ENCODE assay signal across 23 mouse cellular contexts in genomic region chr15:25627012-25627411, GRCm38 (mm10). TPM values are rescaled to one million over a fixed set of nuclear protein-coding genes. Genes with fewer than 3 reads are reported as not detected.
DNase-seq lines count a peak whose midpoint lies in the region; ATAC-seq and TF ChIP-seq lines count a peak whose summit lies in the region.
"Had no signal": no experiment of that assay in that cellular context is flagged by ENCODE, and none has a peak within 500 bp of the region (broad histone marks: within the 10 kb centered on the region; RNA-seq: fewer than 3 reads in every experiment).

No protein-coding gene starts in this region.

- 0 out of 2 replicates have a peak overlapping the region, but pooled peaks have one; percentile 1 for H3K27ac ChIP-seq in intestine, embryonic 15.5 days
- H3K27ac ChIP-seq in intestine, postnatal 0 days (ENCODE audit: low read depth, low read length) = no peak overlapping the region
- 0 out of 2 replicates have a peak overlapping the region, but pooled peaks have one; percentile 29 for H3K27ac ChIP-seq in limb, embryonic 12.5 days
- H3K27ac ChIP-seq: embryonic facial prominence, embryonic 12.5 days; hindbrain, embryonic 13.5 days; lung, embryonic 15.5 days; midbrain, embryonic 12.5 days had no signal

- peak; percentile 20 for DNase-seq in thymus, postnatal 4 days
- DNase-seq in thymus, adult 18-20 months = no peak
- no peak for DNase-seq in cerebellum, adult 9-10 months
- DNase-seq in urinary bladder, postnatal 14 days (ENCODE audit: low spot score) = no peak
- DNase-seq: adrenal gland, adult 8-10 months; B cell, adult 2 months; cerebellum, adult 8-10 months; cerebellum, postnatal 36 days; heart, postnatal 4 days; kidney, adult 18-20 months; kidney, postnatal 14 days; retina, postnatal 1 day; right cerebral cortex, postnatal 14 days had no signal

- no peaks in the 10 kb centered on the region for H3K36me3 ChIP-seq in intestine, embryonic 15.5 days
- H3K36me3 ChIP-seq in intestine, postnatal 0 days (ENCODE audit: control insufficient read depth, insufficient read depth) = no peaks in the 10 kb centered on the region
- peaks cover 13% of the 10 kb centered on the region; the same call in 1 of the 2 replicates for H3K36me3 ChIP-seq in limb, embryonic 12.5 days
- H3K36me3 ChIP-seq: embryonic facial prominence, embryonic 12.5 days; hindbrain, embryonic 13.5 days; lung, embryonic 15.5 days; midbrain, embryonic 12.5 days had no signal

- H3K9me3 ChIP-seq in intestine, embryonic 15.5 days = no peaks in the 10 kb centered on the region
- H3K9me3 ChIP-seq in intestine, postnatal 0 days (ENCODE audit: control insufficient read depth) = no peaks in the 10 kb centered on the region
- H3K9me3 ChIP-seq in limb, embryonic 12.5 days = no peaks in the 10 kb centered on the region
- H3K9me3 ChIP-seq: embryonic facial prominence, embryonic 12.5 days; hindbrain, embryonic 13.5 days; lung, embryonic 15.5 days; midbrain, embryonic 12.5 days had no signal

- TF ChIP-seq CTCF in intestine, postnatal 0 days (IDR thresholded peaks at IDR 0.05; ENCODE audit: low read depth) = no peak

- 58% methylated on average over 7 of the region's 7 CpGs for WGBS in intestine, embryonic 15.5 days
- WGBS in intestine, postnatal 0 days = 72% methylated on average over 7 of the region's 7 CpGs
- 59% methylated on average over 7 of the region's 7 CpGs for WGBS in limb, embryonic 12.5 days

- no peak overlapping the region for H3K4me2 ChIP-seq in intestine, embryonic 15.5 days (replicated peaks)
- no peak overlapping the region for H3K4me2 ChIP-seq in intestine, postnatal 0 days (replicated peaks; ENCODE audit: low read depth)
- H3K4me2 ChIP-seq in limb, embryonic 12.5 days = peak overlapping the region; percentile 67; the same call in 1 of the 2 replicates
- H3K4me2 ChIP-seq: embryonic facial prominence, embryonic 12.5 days; hindbrain, embryonic 13.5 days; liver, embryonic 11.5 days; lung, embryonic 15.5 days; midbrain, embryonic 12.5 days had no signal

- H3K4me3 ChIP-seq in intestine, embryonic 15.5 days (replicated peaks) = no peak overlapping the region
- H3K4me3 ChIP-seq in intestine, postnatal 0 days (ENCODE audit: low read depth, low read length) = no peak overlapping the region
- H3K4me3 ChIP-seq in limb, embryonic 12.5 days (replicated peaks) = no peak overlapping the region
- H3K4me3 ChIP-seq: embryonic facial prominence, embryonic 12.5 days; erythroblast, embryonic 14.5 days; hindbrain, embryonic 13.5 days; lung, embryonic 15.5 days; midbrain, embryonic 12.5 days had no signal

- no peak for ATAC-seq in intestine, embryonic 15.5 days
- no peak for ATAC-seq in intestine, postnatal 0 days
- no peak for ATAC-seq in limb, embryonic 12.5 days (ENCODE audit: insufficient number of reproducible peaks, insufficient read depth, low FRiP score, low TSS enrichment, low read depth)
- ATAC-seq: forebrain, embryonic 16.5 days had no signal

- peaks cover 20% of the 10 kb centered on the region for H3K4me1 ChIP-seq in intestine, embryonic 15.5 days (replicated peaks)
- H3K4me1 ChIP-seq in intestine, postnatal 0 days (replicated peaks; ENCODE audit: control insufficient read depth, insufficient read depth, low read length) = peaks cover under 1% of the 10 kb centered on the region; the same call in 1 of the 2 replicates
- peaks cover 57% of the 10 kb centered on the region for H3K4me1 ChIP-seq in limb, embryonic 12.5 days (replicated peaks)

- no peaks in the 10 kb centered on the region for H3K27me3 ChIP-seq in intestine, embryonic 15.5 days (replicated peaks)
- no peaks in the 10 kb centered on the region for H3K27me3 ChIP-seq in intestine, postnatal 0 days (replicated peaks; ENCODE audit: control insufficient read depth, insufficient read depth, low read length)
- no peaks in the 10 kb centered on the region for H3K27me3 ChIP-seq in limb, embryonic 12.5 days
- H3K27me3 ChIP-seq: embryonic facial prominence, embryonic 12.5 days; lung, embryonic 15.5 days had no signal

- no peak overlapping the region for H3K9ac ChIP-seq in intestine, embryonic 15.5 days
- no peak overlapping the region for H3K9ac ChIP-seq in intestine, postnatal 0 days (ENCODE audit: low read depth, low read length)
- no peak overlapping the region for H3K9ac ChIP-seq in limb, embryonic 12.5 days (replicated peaks)
- H3K9ac ChIP-seq: embryonic facial prominence, embryonic 12.5 days; hindbrain, embryonic 13.5 days; lung, embryonic 15.5 days; midbrain, embryonic 12.5 days had no signal

RNA-seq across cellular contexts. Expression of gene Myo10, which starts 4.7 kb away (rescaled TPM):
- polyA plus RNA-seq in intestine, embryonic 15.5 days (2015; fragmentation: Nextera tagmentation; extraction: Ambion mirVana) = 23.9 and 25.3 TPM in 2 replicates
- polyA plus RNA-seq in intestine, postnatal 0 days (2015; fragmentation: Nextera tagmentation; extraction: Ambion mirVana) = 9.5 and 11.8 TPM in 2 replicates
- 42.1 and 42.5 TPM in 2 replicates for polyA plus RNA-seq in limb, embryonic 12.5 days (2016; fragmentation: Nextera tagmentation; extraction: Ambion mirVana)
